Mouse (Mus musculus): ENCODE data around the gene Nudt9. TPM values are rescaled to one million over a fixed set of nuclear protein-coding genes. Genes with fewer than 3 reads are reported as not detected.

The Nudt9 gene
- polyA plus RNA-seq, 1 experiment: not detected

DNA sequence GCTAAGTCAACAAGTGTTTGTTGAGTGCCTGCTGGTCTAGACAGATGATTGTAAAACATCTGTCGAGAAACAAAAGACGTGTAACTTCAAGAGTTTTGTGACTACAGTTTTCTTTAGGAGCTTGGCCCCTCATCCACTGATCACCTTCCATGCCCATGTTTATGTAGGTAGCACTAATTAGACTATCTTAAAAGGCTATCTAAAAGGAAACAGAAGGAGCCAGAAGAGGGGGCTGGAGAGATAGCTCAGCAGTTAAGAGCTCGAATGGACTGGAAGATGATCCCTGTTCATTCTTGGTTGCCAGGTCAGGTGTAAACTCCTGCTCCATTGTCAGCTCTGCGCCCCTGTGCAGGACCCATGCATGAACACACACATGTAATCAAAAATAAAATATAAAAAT, 2.0 kb downstream of the Nudt9 start:
- TF ChIP-seq CTCF (IDR thresholded peaks at IDR 0.05; ENCODE audit: insufficient read depth, low read depth, low read length) (no peak), POLR2A (IDR thresholded peaks at IDR 0.05; ENCODE audit: insufficient read depth, low read depth, low read length) (no peak)
- H3K27ac ChIP-seq (ENCODE audit: insufficient read depth, low read depth, low read length): no peak overlapping the region
- 47% methylated on average over 4 of the region's 4 CpGs for WGBS
- no peak overlapping the region for H3K4me3 ChIP-seq (ENCODE audit: insufficient read depth, low read depth, low read length)
- H3K4me1 ChIP-seq (ENCODE audit: control insufficient read depth, insufficient read depth, low read length): peaks cover 10% of the 10 kb centered on the region

GRCm38 (mm10) chr5:104052956-104053355, 6.8 kb downstream of the Nudt9 start:
- no peak for TF ChIP-seq POLR2A (IDR thresholded peaks at IDR 0.05; ENCODE audit: insufficient read depth, low read depth, low read length)
- Histone ChIP-seq H3K27ac (ENCODE audit: insufficient read depth, low read depth, low read length) (no peak overlapping the region), H3K4me3 (ENCODE audit: insufficient read depth, low read depth, low read length) (no peak overlapping the region), H3K4me1 (ENCODE audit: control insufficient read depth, insufficient read depth, low read length) (peaks cover 10% of the 10 kb centered on the region)
- 61% methylated on average over 8 of the region's 8 CpGs for WGBS

GRCm38 (mm10) chr5:104054938-104055337, 8.8 kb downstream of the Nudt9 start:
- peaks cover 13% of the 10 kb centered on the region for H3K4me1 ChIP-seq (ENCODE audit: control insufficient read depth, insufficient read depth, low read length)
- WGBS: 96% methylated on average over 4 of the region's 4 CpGs
- no peak overlapping the region for H3K4me3 ChIP-seq (ENCODE audit: insufficient read depth, low read depth, low read length)
- H3K27ac ChIP-seq (ENCODE audit: insufficient read depth, low read depth, low read length): no peak overlapping the region
- no peak for TF ChIP-seq CTCF (IDR thresholded peaks at IDR 0.05; ENCODE audit: insufficient read depth, low read depth, low read length)
- no peak for TF ChIP-seq POLR2A (IDR thresholded peaks at IDR 0.05; ENCODE audit: insufficient read depth, low read depth, low read length)

DNA sequence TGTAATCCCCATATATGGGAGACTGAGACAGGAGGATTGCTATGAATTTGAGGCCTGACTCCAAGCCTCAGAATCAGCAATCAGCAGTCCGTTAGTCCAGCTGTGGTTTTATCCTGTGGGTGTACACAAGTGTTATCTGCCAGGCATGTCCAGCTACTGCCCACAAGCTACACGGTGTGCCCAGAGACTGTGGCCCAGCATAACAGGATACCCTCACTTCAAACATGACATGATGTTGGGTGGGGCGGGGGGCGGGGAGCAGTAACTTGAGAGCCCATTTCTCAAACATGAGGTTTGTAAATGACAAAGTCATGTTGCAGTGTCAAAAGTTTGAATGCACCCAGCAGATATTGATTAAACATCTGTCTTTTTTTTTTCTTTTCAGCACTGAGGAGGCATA, 9.7 kb downstream of the Nudt9 start:
- Histone ChIP-seq H3K4me3 (ENCODE audit: insufficient read depth, low read depth, low read length) (no peak overlapping the region), H3K27ac (ENCODE audit: insufficient read depth, low read depth, low read length) (no peak overlapping the region), H3K4me1 (ENCODE audit: control insufficient read depth, insufficient read depth, low read length) (peaks cover 16% of the 10 kb centered on the region; the same call in 1 of the 2 replicates)
- WGBS: 93% methylated on average over 4 of the region's 4 CpGs
- TF ChIP-seq CTCF (IDR thresholded peaks at IDR 0.05; ENCODE audit: insufficient read depth, low read depth, low read length): no peak
- no peak for TF ChIP-seq POLR2A (IDR thresholded peaks at IDR 0.05; ENCODE audit: insufficient read depth, low read depth, low read length)

DNA sequence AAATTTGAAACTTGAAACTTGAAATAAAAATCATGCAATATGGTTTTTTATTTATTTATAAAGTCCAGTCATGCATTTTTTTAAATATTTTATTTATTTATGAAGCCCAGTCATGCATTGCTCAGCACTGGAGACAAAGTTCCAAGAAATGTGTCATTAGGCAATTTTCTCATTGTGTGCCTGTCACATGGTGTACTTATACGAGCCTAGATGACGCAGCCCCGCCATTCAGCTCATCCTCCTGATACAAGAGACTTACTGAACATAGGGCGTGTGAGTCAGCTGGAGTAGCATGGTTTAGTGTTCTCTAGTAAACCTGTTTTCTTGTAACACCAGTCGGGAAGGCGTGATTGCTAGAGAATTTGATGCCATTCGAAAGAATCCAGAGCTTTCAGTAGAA, 10.2 kb downstream of the Nudt9 start:
- TF ChIP-seq POLR2A (IDR thresholded peaks at IDR 0.05; ENCODE audit: insufficient read depth, low read depth, low read length): no peak
- no peak for TF ChIP-seq CTCF (IDR thresholded peaks at IDR 0.05; ENCODE audit: insufficient read depth, low read depth, low read length)
- Histone ChIP-seq H3K4me3 (ENCODE audit: insufficient read depth, low read depth, low read length) (no peak overlapping the region), H3K27ac (ENCODE audit: insufficient read depth, low read depth, low read length) (no peak overlapping the region), H3K4me1 (ENCODE audit: control insufficient read depth, insufficient read depth, low read length) (peaks cover 16% of the 10 kb centered on the region; the same call in 1 of the 2 replicates)
- WGBS: 80% methylated on average over 7 of the region's 7 CpGs

- peaks cover 11% of the 10 kb centered on the region; the same call in 1 of the 2 replicates for H3K4me1 ChIP-seq (ENCODE audit: control insufficient read depth, insufficient read depth, low read length)
- H3K27ac ChIP-seq (ENCODE audit: insufficient read depth, low read depth, low read length): no peak overlapping the region
- WGBS: 62% methylated on average over 15 of the region's 15 CpGs
- TF ChIP-seq POLR2A (IDR thresholded peaks at IDR 0.05; ENCODE audit: insufficient read depth, low read depth, low read length) (no peak), CTCF (IDR thresholded peaks at IDR 0.05; ENCODE audit: insufficient read depth, low read depth, low read length) (peak; percentile 60)
- H3K4me3 ChIP-seq (ENCODE audit: insufficient read depth, low read depth, low read length): no peak overlapping the region
Observed at GRCm38 (mm10) chr5:104058021-104058420, 11.9 kb downstream of the Nudt9 start.

GRCm38 (mm10) chr5:104059628-104060027, 13.5 kb downstream of the Nudt9 start:
- H3K27ac ChIP-seq (ENCODE audit: insufficient read depth, low read depth, low read length): peak overlapping the region; percentile 58; the same call in 1 of the 2 replicates

DNA sequence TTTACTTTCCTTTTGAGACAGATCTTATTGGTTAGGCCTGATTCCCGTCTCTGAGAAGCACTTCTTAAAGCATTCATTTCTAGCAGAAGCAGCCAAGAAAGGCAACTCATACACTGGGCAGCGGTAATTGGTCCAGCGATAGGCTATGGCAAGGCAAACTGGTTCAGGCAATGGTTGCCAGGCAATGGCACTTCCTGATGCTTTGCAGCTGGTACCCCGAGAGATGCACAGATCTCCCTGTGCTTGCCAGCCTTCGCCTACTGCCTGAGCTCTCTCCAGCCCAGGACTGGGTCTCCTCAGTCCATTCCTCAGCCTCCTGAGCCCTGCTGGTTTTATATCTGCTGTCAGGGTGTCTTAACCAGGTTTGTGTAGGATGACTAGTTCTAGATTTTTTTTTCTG, 14.3 kb downstream of the Nudt9 start:
- no peak for TF ChIP-seq CTCF (IDR thresholded peaks at IDR 0.05; ENCODE audit: insufficient read depth, low read depth, low read length)
- no peak for TF ChIP-seq POLR2A (IDR thresholded peaks at IDR 0.05; ENCODE audit: insufficient read depth, low read depth, low read length)
- Histone ChIP-seq H3K4me1 (ENCODE audit: control insufficient read depth, insufficient read depth, low read length) (peaks cover 10% of the 10 kb centered on the region; the same call in 1 of the 2 replicates), H3K27ac (ENCODE audit: insufficient read depth, low read depth, low read length) (0 out of 2 replicates have a peak overlapping the region, but pooled peaks have one; percentile 64), H3K4me3 (ENCODE audit: insufficient read depth, low read depth, low read length) (no peak overlapping the region)
- WGBS: 39% methylated on average over 5 of the region's 5 CpGs

More at GRCm38 (mm10) chr5:104059628-104060027, 13.5 kb downstream of the Nudt9 start:
- TF ChIP-seq POLR2A (IDR thresholded peaks at IDR 0.05; ENCODE audit: insufficient read depth, low read depth, low read length) (no peak), CTCF (IDR thresholded peaks at IDR 0.05; ENCODE audit: insufficient read depth, low read depth, low read length) (no peak)
- H3K4me3 ChIP-seq (ENCODE audit: insufficient read depth, low read depth, low read length): no peak overlapping the region
- WGBS: 50% methylated on average over 9 of the region's 9 CpGs
- peaks cover 10% of the 10 kb centered on the region; the same call in 1 of the 2 replicates for H3K4me1 ChIP-seq (ENCODE audit: control insufficient read depth, insufficient read depth, low read length)

GRCm38 (mm10) chr5:104061936-104062772, 16.0 kb downstream of the Nudt9 start:
- Histone ChIP-seq H3K4me3 (ENCODE audit: insufficient read depth, low read depth, low read length) (no peak overlapping the region), H3K27ac (ENCODE audit: insufficient read depth, low read depth, low read length) (peak overlapping the region; percentile 25), H3K4me1 (ENCODE audit: control insufficient read depth, insufficient read depth, low read length) (peaks cover 6% of the 10 kb centered on the region; the same call in 1 of the 2 replicates)
- 72% methylated on average over 13 of the region's 13 CpGs for WGBS
- TF ChIP-seq POLR2A (IDR thresholded peaks at IDR 0.05; ENCODE audit: insufficient read depth, low read depth, low read length) (no peak), CTCF (IDR thresholded peaks at IDR 0.05; ENCODE audit: insufficient read depth, low read depth, low read length) (no peak)
